Mouse (Mus musculus): ENCODE measurements at regions not wholly inside any gene's neighbourhood (a gene's known extent, or its start where the extent isn't known, plus 50 kb on each side); places are given as distances from the start of the nearest gene placed in this dataset.
A peak's percentile ranks its signal among the peaks of the same experiment; 100 is the strongest.

- ATAC-seq (replicated peaks; ENCODE audit: poor library complexity, severe bottlenecking) = no peak
Observed at GRCm38 (mm10) chr4:45592766-45593165, 60.5 kb upstream of the Shb start.

- no peak for ATAC-seq (replicated peaks; ENCODE audit: poor library complexity, severe bottlenecking)
Observed at GRCm38 (mm10) chr4:45591405-45592315, 59.4 kb upstream of the Shb start.

GRCm38 (mm10) chr4:45590836-45591235, 58.6 kb upstream of the Shb start:
- no peak for ATAC-seq (replicated peaks; ENCODE audit: poor library complexity, severe bottlenecking)

- no peak for ATAC-seq (replicated peaks; ENCODE audit: poor library complexity, severe bottlenecking)
Observed at GRCm38 (mm10) chr4:45588322-45588721, 56.1 kb upstream of the Shb start.

- ATAC-seq (replicated peaks; ENCODE audit: poor library complexity, severe bottlenecking) = peak; percentile 62
Observed at GRCm38 (mm10) chr4:45587202-45587601, 54.9 kb upstream of the Shb start.

- no peak for ATAC-seq (replicated peaks; ENCODE audit: poor library complexity, severe bottlenecking)
Observed at GRCm38 (mm10) chr4:45586310-45586709, 54.0 kb upstream of the Shb start.

- no peak for ATAC-seq (replicated peaks; ENCODE audit: poor library complexity, severe bottlenecking)
Observed at GRCm38 (mm10) chr4:45585188-45585820, 53.0 kb upstream of the Shb start.

GRCm38 (mm10) chr4:45583966-45584365, 51.7 kb upstream of the Shb start:
- 0 out of 2 replicates have a peak, but pooled peaks have one; percentile 17 for ATAC-seq (replicated peaks; ENCODE audit: poor library complexity, severe bottlenecking)

- ATAC-seq (replicated peaks; ENCODE audit: poor library complexity, severe bottlenecking) = no peak
Observed at GRCm38 (mm10) chr4:45582496-45582895, 50.2 kb upstream of the Shb start.

Measured in granulocyte monocyte progenitor cell, adult 5-6 weeks (primary cell).